ENCODE assay signal across 12 mouse cellular contexts in the genomic region with DNA sequence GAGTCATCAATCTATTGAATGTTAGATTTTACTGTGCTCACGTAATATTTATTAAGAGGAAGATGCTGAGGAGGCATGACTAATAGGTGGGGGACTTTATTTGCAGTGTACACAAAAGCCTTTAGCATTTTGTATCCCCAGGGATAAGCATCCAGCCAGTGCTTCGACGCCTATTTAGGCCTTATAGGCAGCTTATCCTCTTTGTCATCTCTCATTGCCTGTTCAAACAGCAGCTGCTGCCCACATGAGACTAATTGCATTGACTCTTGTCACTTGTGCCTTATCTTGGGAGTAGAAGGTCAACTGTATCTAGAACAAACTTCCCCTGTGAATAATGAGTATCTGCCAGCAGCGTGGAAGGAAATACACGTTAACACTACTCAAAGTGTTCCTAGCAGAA.
"Had no signal": no experiment of that assay in that cellular context is flagged by ENCODE, and none has a peak within 500 bp of the region (broad histone marks: within the 10 kb centered on the region; RNA-seq: fewer than 3 reads in every experiment).

No protein-coding gene starts in this region.

- H3K4me1 ChIP-seq: limb, embryonic 13.5 days; neural tube, embryonic 13.5 days had no signal

- H3K27ac ChIP-seq: layer of hippocampus, adult 2 months; limb, embryonic 13.5 days; liver, embryonic 14.5 days; midbrain, embryonic 13.5 days; neural tube, embryonic 13.5 days had no signal

- H3K4me3 ChIP-seq: layer of hippocampus, adult 2 months; limb, embryonic 13.5 days; midbrain, embryonic 13.5 days; neural tube, embryonic 13.5 days had no signal

- ATAC-seq: midbrain, embryonic 13.5 days had no signal

- DNase-seq: kidney, adult 11 months; kidney, adult 9 months; kidney, postnatal 10 days; kidney, postnatal 4 days; left cerebral cortex, postnatal 4 days; lung, adult 18-20 months; thymus, postnatal 36 days had no signal

- H3K36me3 ChIP-seq: limb, embryonic 13.5 days; midbrain, embryonic 13.5 days had no signal

- H3K27me3 ChIP-seq: limb, embryonic 13.5 days; midbrain, embryonic 13.5 days; neural tube, embryonic 13.5 days had no signal

- H3K4me2 ChIP-seq: limb, embryonic 13.5 days; midbrain, embryonic 13.5 days; neural tube, embryonic 13.5 days had no signal

- H3K9me3 ChIP-seq: limb, embryonic 13.5 days; midbrain, embryonic 13.5 days; neural tube, embryonic 13.5 days had no signal

- H3K9ac ChIP-seq: limb, embryonic 13.5 days; liver, embryonic 14.5 days; midbrain, embryonic 13.5 days; neural tube, embryonic 13.5 days had no signal
